Mouse (Mus musculus) hindbrain, embryonic 13.5 days (tissue): ENCODE results near the gene Itpr2. TPM values are rescaled to one million over a fixed set of nuclear protein-coding genes. Genes with fewer than 3 reads are reported as not detected.

ENCODE experiments used
- ATAC-seq: fragments of 200-750 bp; cut with Nextera tagmentation; 2 replicates; pipeline ENCODE4 v1.8.0; 2017; ENCODE audit warnings: moderate TSS enrichment; ENCODE audit not compliant: low FRiP score
- H3K27ac ChIP-seq: fragments of 300-500 bp; sonication (generic); 2 replicates; pipeline ENCODE4 v1.5.1; 2015; ENCODE audit warnings: inconsistent platforms, mild to moderate bottlenecking, moderate library complexity
- H3K27me3 ChIP-seq: fragments of 300-500 bp; sonication (generic); 2 replicates; pipeline ENCODE4 v1.6.1; 2015; ENCODE audit warnings: mild to moderate bottlenecking, inconsistent platforms
- H3K36me3 ChIP-seq: fragments of 300-500 bp; sonication (generic); 2 replicates; pipeline ENCODE4 v1.6.1; 2015; ENCODE audit warnings: mild to moderate bottlenecking, inconsistent platforms
- H3K4me1 ChIP-seq: fragments of 300-500 bp; sonication (generic); replicated peaks from 2 replicates; pipeline ENCODE4 v1.6.1; 2015; ENCODE audit warnings: inconsistent platforms
- H3K4me2 ChIP-seq: fragments of 300-500 bp; sonication (generic); 2 replicates; pipeline ENCODE4 v1.6.1; 2015; ENCODE audit warnings: inconsistent platforms, mild to moderate bottlenecking, moderate library complexity
- H3K4me3 ChIP-seq: fragments of 300-500 bp; sonication (generic); 2 replicates; pipeline ENCODE4 v1.5.1; 2015; ENCODE audit warnings: mild to moderate bottlenecking, inconsistent platforms
- H3K9ac ChIP-seq: fragments of 300-500 bp; sonication (generic); 2 replicates; pipeline ENCODE4 v1.6.1; 2015; ENCODE audit warnings: mild to moderate bottlenecking, inconsistent platforms
- H3K9me3 ChIP-seq: fragments of 300-500 bp; sonication (generic); 2 replicates; pipeline ENCODE4 v1.6.1; 2016; ENCODE audit warnings: inconsistent platforms
- WGBS: fragments of 180-500 bp; shearing (Covaris S2); methylation state at CpG from one replicate; pipeline ENCODE4 v1.1.7; 2015; 5-methylcytosine and 5-hydroxymethylcytosine counted together
- polyA plus RNA-seq: library from polyadenylated mRNA; unstranded; fragments of >200 nt; fragmentation: Nextera tagmentation; extraction: Ambion mirVana; gene quantifications from 2 replicates; pipeline ENCODE4 v1.2.1, GENCODE M21; 2015

The Itpr2 gene
- polyA plus RNA-seq, 1 experiment from 2014 or later: 5.5 TPM

- Histone ChIP-seq H3K9me3 (no peaks in the 10 kb centered on the region), H3K4me2 (no peak overlapping the region), H3K27ac (no peak overlapping the region), H3K27me3 (no peaks in the 10 kb centered on the region), H3K36me3 (no peaks in the 10 kb centered on the region), H3K4me3 (no peak overlapping the region), H3K4me1 (peaks cover 12% of the 10 kb centered on the region), H3K9ac (no peak overlapping the region)
- ATAC-seq: no peak
- 85% methylated on average over 6 of the region's 6 CpGs for whole genome bisulfite sequencing
Observed at GRCm38 (mm10) chr6:146211233-146211632, 290.8 kb downstream of the Itpr2 start.

GRCm38 (mm10) chr6:146208983-146209382, 293.0 kb downstream of the Itpr2 start:
- no peak overlapping the region for H3K4me3 ChIP-seq

GRCm38 (mm10) chr6:146207204-146207959, 294.6 kb downstream of the Itpr2 start:
- Histone ChIP-seq H3K4me3 (no peak overlapping the region), H3K4me1 (no peaks in the 10 kb centered on the region), H3K27ac (no peak overlapping the region), H3K27me3 (no peaks in the 10 kb centered on the region), H3K4me2 (no peak overlapping the region), H3K9ac (no peak overlapping the region), H3K36me3 (no peaks in the 10 kb centered on the region), H3K9me3 (no peaks in the 10 kb centered on the region)
- WGBS: 91% methylated on average over 10 of the region's 10 CpGs
- no peak for ATAC-seq

More at GRCm38 (mm10) chr6:146208983-146209382, 293.0 kb downstream of the Itpr2 start:
- Histone ChIP-seq H3K27ac (no peak overlapping the region), H3K27me3 (no peaks in the 10 kb centered on the region), H3K4me2 (no peak overlapping the region), H3K9me3 (no peaks in the 10 kb centered on the region), H3K9ac (no peak overlapping the region), H3K4me1 (no peaks in the 10 kb centered on the region), H3K36me3 (no peaks in the 10 kb centered on the region)
- 74% methylated on average over 6 of the region's 6 CpGs for WGBS
- no peak for ATAC-seq

GRCm38 (mm10) chr6:146205136-146205535, 296.9 kb downstream of the Itpr2 start:
- no peak overlapping the region for H3K4me3 ChIP-seq
- H3K36me3 ChIP-seq: no peaks in the 10 kb centered on the region
- no peak overlapping the region for H3K9ac ChIP-seq
- H3K27me3 ChIP-seq: no peaks in the 10 kb centered on the region
- H3K27ac ChIP-seq: no peak overlapping the region
- no peaks in the 10 kb centered on the region for H3K4me1 ChIP-seq
- H3K4me2 ChIP-seq: no peak overlapping the region
- no peak for ATAC-seq
- 93% methylated on average over 2 of the region's 2 CpGs for WGBS
- no peaks in the 10 kb centered on the region for H3K9me3 ChIP-seq

GRCm38 (mm10) chr6:146204470-146204869, 297.6 kb downstream of the Itpr2 start:
- WGBS: 84% methylated on average over 4 of the region's 4 CpGs
- Histone ChIP-seq H3K4me1 (no peaks in the 10 kb centered on the region), H3K4me2 (no peak overlapping the region), H3K9me3 (no peaks in the 10 kb centered on the region), H3K9ac (no peak overlapping the region), H3K27me3 (no peaks in the 10 kb centered on the region), H3K4me3 (no peak overlapping the region), H3K36me3 (no peaks in the 10 kb centered on the region), H3K27ac (no peak overlapping the region)
- ATAC-seq: no peak

- no peak for ATAC-seq
- 95% methylated on average over 7 of the region's 7 CpGs for WGBS
- Histone ChIP-seq H3K27ac (no peak overlapping the region), H3K4me3 (no peak overlapping the region), H3K27me3 (no peaks in the 10 kb centered on the region), H3K9me3 (no peaks in the 10 kb centered on the region), H3K4me2 (no peak overlapping the region), H3K4me1 (no peaks in the 10 kb centered on the region), H3K36me3 (no peaks in the 10 kb centered on the region), H3K9ac (no peak overlapping the region)
Observed at GRCm38 (mm10) chr6:146197868-146198379, 304.1 kb downstream of the Itpr2 start.

- Histone ChIP-seq H3K4me1 (no peaks in the 10 kb centered on the region), H3K4me2 (no peak overlapping the region), H3K9me3 (no peaks in the 10 kb centered on the region), H3K27me3 (no peaks in the 10 kb centered on the region), H3K36me3 (no peaks in the 10 kb centered on the region), H3K9ac (no peak overlapping the region), H3K4me3 (no peak overlapping the region), H3K27ac (no peak overlapping the region)
- no peak for ATAC-seq
- WGBS: 91% methylated on average over 1 of the region's 1 CpGs
Observed at GRCm38 (mm10) chr6:146196701-146197100, 305.3 kb downstream of the Itpr2 start.

GRCm38 (mm10) chr6:146195854-146196457, 306.1 kb downstream of the Itpr2 start:
- Histone ChIP-seq H3K4me1 (no peaks in the 10 kb centered on the region), H3K27me3 (no peaks in the 10 kb centered on the region), H3K27ac (no peak overlapping the region), H3K4me2 (no peak overlapping the region), H3K9ac (no peak overlapping the region), H3K9me3 (no peaks in the 10 kb centered on the region), H3K4me3 (no peak overlapping the region), H3K36me3 (no peaks in the 10 kb centered on the region)
- WGBS: 89% methylated on average over 7 of the region's 7 CpGs
- ATAC-seq: no peak

- no peaks in the 10 kb centered on the region for H3K4me1 ChIP-seq
- H3K9me3 ChIP-seq: no peaks in the 10 kb centered on the region
- H3K36me3 ChIP-seq: no peaks in the 10 kb centered on the region
- H3K4me3 ChIP-seq: no peak overlapping the region
- H3K4me2 ChIP-seq: no peak overlapping the region
- H3K9ac ChIP-seq: no peak overlapping the region
- 80% methylated on average over 5 of the region's 5 CpGs for WGBS
- ATAC-seq: no peak
- no peak overlapping the region for H3K27ac ChIP-seq
- no peaks in the 10 kb centered on the region for H3K27me3 ChIP-seq
Observed at GRCm38 (mm10) chr6:146191931-146192330, 310.1 kb downstream of the Itpr2 start.

- H3K9ac ChIP-seq: no peak overlapping the region
- H3K27me3 ChIP-seq: no peaks in the 10 kb centered on the region
- H3K9me3 ChIP-seq: no peaks in the 10 kb centered on the region
- H3K4me1 ChIP-seq: no peaks in the 10 kb centered on the region
- H3K4me3 ChIP-seq: no peak overlapping the region
- no peaks in the 10 kb centered on the region for H3K36me3 ChIP-seq
- no peak overlapping the region for H3K27ac ChIP-seq
- H3K4me2 ChIP-seq: no peak overlapping the region
- ATAC-seq: no peak
- 61% methylated on average over 8 of the region's 8 CpGs for whole genome bisulfite sequencing
Observed at GRCm38 (mm10) chr6:146190006-146190405, 312.0 kb downstream of the Itpr2 start.

- Histone ChIP-seq H3K27me3 (no peaks in the 10 kb centered on the region), H3K4me1 (no peaks in the 10 kb centered on the region), H3K27ac (no peak overlapping the region), H3K4me2 (no peak overlapping the region), H3K4me3 (no peak overlapping the region), H3K9ac (no peak overlapping the region), H3K9me3 (no peaks in the 10 kb centered on the region), H3K36me3 (no peaks in the 10 kb centered on the region)
- no peak for ATAC-seq
- 94% methylated on average over 2 of the region's 2 CpGs for WGBS
Observed at GRCm38 (mm10) chr6:146185532-146185931, 316.5 kb downstream of the Itpr2 start.

- Histone ChIP-seq H3K36me3 (no peaks in the 10 kb centered on the region), H3K27me3 (no peaks in the 10 kb centered on the region), H3K9me3 (no peaks in the 10 kb centered on the region), H3K4me2 (no peak overlapping the region), H3K4me1 (no peaks in the 10 kb centered on the region), H3K27ac (no peak overlapping the region), H3K4me3 (no peak overlapping the region), H3K9ac (no peak overlapping the region)
- ATAC-seq: no peak
- 92% methylated on average over 9 of the region's 9 CpGs for WGBS
Observed at GRCm38 (mm10) chr6:146184771-146185170, 317.3 kb downstream of the Itpr2 start.
